Mouse (Mus musculus): ENCODE measurements around the gene Ddx46.

DNA sequence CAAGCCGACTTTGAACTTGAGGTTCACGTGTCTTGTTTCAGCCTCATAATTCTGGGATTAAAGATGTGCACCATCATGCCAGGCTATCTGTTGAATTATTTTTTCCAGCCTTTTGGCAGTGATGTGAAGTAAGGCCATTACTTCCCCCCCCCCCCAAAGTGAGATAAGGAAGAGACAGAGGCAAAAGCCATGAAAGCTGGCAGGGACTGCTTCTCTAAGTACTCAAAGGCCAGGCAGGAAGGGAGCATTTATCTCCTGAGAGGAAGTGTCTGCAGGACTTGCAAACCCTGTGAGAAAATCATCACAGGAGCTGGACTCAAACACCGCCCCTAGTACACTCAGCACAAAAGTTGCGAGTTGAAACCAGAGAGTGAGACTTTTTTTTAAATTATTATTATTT lies 15.5 kb upstream of the Ddx46 start:
- no peak for TF ChIP-seq GATA1 (IDR thresholded peaks at IDR 0.05; ENCODE audit: low read length)
- TF ChIP-seq TAL1 (IDR thresholded peaks at IDR 0.05; ENCODE audit: low read length) = no peak

Measured in erythroblast, embryonic 14.5 days (primary cell).